Mouse (Mus musculus) thymus, postnatal 36 days (tissue): ENCODE results near the gene Rspo1.

ENCODE experiments used
- DNase-seq, 2 experiments: peaks; one replicate each; pipeline ENCODE4 v3.0.0; 2022; ENCODE audit warnings: mixed read lengths in 2 of 2

Gene Rspo1

DNA sequence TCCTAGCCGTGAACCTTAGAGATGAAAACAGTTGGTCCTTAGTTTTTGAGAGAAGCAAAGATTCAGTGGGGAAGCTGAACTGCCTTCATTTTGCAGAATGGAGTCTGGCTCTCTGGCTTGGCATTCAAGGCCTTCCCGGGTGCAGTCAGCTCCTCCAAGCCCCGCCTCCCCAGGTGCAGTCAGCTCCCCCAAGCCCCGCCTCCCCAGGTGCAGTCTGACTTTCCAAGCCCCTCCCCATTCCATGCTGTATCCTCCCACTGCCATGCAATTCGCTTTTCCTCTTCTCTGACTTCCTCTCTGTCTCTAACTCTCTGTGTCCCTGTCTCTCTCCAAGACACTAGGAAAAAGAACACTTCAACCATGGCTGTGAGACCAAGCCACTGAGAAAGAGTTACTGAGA lies 8.0 kb upstream of the Rspo1 start:
- DNase-seq: no peak

- DNase-seq: peak; percentile 24 to 27
Observed at GRCm38 (mm10) chr4:124983893-124984526, 2.2 kb upstream of the Rspo1 start.

DNA sequence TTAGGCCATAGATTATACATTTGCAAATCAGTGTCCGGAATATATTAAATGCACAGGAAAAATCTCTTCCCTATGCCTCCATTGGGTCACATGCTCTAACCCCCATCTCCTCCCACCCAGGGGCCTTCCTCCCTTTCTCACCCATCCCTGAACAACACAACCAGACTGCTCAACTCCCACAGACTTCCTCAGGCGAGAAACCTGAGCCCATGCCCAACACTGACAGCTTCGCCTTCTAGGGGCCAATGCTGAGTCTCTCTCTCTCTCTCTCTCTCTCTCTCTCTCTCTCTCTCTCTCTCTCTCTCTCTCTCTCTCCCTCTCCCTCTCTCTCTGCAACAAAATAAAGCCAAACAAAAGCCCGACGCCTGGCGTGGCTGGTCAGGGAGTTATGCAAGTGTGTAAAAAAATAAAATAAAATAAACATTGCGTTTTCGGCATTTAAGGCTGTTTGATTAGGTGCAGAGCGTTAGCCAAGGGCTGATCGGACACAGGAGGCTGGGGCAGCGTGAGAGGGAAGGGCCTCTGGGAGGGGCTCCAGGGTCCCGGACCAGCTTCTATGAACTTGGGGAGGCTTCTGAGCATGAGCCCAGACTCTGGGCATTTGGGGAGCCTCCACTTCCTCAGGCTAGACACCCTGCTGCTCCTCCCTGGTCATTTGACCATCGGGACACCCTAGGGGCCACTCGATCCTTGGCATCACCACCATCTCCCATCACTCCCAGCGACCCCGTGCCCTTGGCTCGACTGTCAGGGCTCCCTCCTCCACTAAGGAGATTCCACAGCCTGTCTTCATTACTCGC lies 1.2 kb upstream of the Rspo1 start:
- no peak for DNase-seq

DNA sequence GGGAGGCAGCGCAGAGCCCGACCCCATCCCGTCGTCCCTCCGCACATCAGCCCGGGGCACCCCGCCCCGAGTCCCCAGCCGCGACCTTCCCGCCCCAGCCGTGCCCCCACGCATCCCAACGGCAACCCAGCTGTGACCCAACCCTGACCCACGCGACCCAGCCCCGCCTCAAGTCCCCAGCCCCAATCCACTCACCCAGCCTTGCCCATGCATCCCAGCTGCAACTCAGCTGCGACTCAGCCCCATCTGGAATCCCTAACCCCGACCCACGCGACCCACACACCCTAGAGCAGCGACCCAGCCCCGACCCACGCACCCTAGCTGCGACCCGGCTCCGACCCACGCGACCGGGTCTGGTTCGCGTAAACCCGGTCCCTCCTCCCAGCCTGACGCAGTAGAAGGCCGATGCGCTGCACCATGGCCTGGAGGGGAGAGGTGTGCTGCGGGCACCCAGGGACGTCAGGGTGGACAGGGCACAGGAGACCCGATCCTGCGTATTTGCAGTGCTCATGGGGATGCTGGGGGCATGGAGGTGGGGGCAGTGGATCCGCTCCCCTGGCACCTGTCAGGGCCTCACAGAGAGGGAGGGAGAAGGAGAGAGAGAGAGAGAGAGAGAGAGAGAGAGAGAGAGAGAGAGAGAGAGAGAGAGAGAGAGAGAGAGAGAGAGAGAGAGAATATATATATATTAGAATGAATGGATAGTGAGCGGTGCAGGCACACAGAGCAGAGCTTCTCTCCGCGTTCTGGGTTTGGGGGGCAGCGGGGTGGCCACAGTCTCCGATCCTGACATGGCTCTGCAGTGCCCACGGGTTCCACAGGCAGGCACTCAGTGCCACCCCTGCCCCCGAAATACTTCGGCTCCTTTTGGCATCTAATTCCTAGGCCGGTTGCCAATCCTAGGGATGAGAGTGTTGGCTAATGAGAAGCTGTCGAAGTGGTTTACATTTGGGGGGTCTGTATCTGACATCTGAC lies 795 bp downstream of the Rspo1 start:
- DNase-seq: no peak

DNA sequence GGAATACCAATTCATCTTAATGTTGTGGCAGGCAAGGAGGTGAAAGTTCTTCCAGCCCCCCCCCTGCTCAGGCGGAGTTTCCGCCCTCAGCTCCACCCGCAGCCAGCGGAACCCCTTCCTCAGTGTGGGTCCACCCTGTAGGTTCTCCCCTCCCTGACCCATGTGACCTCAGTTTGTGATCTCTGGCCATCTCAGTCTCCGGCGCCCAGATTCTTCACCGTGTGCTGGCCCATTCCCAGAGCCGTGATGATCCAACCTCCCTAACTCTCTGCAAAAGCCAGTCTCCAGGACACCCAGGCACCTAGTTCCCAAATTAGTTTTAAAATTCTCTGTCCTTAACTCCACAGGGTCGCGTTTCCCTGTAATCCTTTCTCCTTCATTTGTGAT lies 1.5 kb downstream of the Rspo1 start:
- DNase-seq: no peak

- DNase-seq: no peak
Observed at GRCm38 (mm10) chr4:124988382-124988781, 2.2 kb downstream of the Rspo1 start.

DNA sequence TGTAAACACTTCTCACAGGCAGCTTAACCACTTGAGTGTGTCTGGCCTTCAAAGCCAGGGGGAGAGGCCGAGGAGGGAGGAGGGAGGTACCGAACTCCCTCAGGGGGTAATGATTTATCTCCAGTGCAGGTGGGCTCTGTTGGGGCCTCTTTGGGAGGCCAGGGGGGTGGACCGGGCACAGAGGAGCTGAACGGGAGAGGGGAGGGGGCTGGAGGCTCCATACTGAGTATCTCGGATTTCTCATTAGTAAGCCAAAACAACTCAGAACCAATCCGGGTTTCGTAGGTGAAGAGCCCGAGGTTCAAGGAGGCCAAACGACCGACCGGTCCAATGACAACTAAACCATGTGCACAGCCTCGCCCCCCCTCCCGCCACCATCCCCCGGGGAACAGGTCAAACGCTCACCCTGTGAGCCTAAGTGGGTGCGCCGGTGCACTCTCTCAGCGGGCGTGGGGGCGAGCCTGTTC lies 3.6 kb downstream of the Rspo1 start:
- DNase-seq: no peak

- DNase-seq: no peak
Observed at GRCm38 (mm10) chr4:124990325-124990724, 4.1 kb downstream of the Rspo1 start.

- DNase-seq: no peak
Observed at GRCm38 (mm10) chr4:124997479-124998147, 11.4 kb downstream of the Rspo1 start.

- no peak for DNase-seq
Observed at GRCm38 (mm10) chr4:124999548-124999947, 13.3 kb downstream of the Rspo1 start.

- DNase-seq: no peak
Observed at GRCm38 (mm10) chr4:125002978-125003377, 16.7 kb downstream of the Rspo1 start.

GRCm38 (mm10) chr4:125004886-125005285 lies 18.7 kb downstream of the Rspo1 start:
- peak; percentile 7 to 36 for DNase-seq

DNA sequence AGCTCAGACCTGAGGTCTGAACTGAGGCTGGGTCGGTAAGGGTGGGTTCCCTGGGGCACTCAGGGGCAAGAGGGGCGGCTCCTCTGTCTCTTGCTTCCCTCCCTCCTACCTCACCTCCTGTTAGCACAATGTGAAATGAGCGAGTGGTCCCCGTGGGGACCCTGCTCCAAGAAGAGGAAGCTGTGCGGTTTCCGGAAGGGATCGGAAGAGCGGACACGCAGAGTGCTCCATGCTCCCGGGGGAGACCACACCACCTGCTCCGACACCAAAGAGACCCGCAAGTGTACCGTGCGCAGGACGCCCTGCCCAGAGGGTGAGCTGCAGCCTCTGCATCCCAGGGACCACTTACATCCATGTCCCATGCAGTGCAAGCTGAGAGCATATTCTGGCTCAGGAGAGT lies 21.2 kb downstream of the Rspo1 start:
- no peak for DNase-seq

- no peak for DNase-seq
Observed at GRCm38 (mm10) chr4:125008220-125008619, 22.0 kb downstream of the Rspo1 start.

- DNase-seq: no peak
Observed at GRCm38 (mm10) chr4:125008712-125009111, 22.5 kb downstream of the Rspo1 start.

DNA sequence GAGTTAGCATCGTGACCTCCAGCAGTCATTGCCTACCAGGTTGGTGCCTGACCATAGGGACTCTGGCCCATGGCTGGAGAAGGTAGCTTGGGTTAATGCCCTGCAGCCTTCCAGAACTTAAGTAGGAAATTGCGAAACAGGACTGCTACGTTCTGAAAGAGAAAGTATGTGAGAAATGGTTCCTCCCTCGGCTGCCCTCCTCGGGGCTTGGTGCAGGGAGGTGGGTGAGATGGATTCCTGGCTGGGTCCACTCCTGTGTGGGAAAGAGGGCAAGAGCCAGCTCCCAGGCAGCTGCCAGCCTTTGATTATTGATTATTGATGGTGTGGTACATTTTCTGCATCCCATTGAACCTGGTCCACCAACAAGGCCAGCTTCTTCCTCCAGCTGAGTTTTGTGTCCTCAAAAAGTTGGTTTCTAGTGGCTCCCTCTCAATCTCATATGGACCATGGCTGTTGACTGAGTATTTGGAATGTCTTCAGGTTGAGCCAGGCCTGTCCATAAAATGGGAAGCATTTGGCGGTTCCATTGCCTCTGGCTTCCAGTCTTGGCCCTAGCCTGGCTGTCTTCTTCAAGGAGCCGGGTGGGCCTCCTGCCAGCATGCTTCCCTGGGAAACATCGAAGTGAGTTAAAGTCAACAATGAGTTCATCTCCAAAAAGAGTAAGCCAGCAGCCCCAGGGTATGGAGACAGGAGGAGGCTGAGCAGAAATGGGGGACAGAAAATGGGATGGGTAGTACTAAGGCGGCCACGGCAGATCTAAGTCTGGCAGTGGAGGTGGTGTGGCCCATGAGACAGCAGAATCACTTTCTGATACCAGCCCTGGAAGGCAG lies 29.8 kb downstream of the Rspo1 start, which contains the start of gene Gnl2:
TSS of gene Gnl2 (plus strand) at position 780 of the 830 bp plus-strand sequence.
- DNase-seq: no peak

- no peak for DNase-seq
Observed at GRCm38 (mm10) chr4:125017431-125017830, 31.2 kb downstream of the Rspo1 start.

DNA sequence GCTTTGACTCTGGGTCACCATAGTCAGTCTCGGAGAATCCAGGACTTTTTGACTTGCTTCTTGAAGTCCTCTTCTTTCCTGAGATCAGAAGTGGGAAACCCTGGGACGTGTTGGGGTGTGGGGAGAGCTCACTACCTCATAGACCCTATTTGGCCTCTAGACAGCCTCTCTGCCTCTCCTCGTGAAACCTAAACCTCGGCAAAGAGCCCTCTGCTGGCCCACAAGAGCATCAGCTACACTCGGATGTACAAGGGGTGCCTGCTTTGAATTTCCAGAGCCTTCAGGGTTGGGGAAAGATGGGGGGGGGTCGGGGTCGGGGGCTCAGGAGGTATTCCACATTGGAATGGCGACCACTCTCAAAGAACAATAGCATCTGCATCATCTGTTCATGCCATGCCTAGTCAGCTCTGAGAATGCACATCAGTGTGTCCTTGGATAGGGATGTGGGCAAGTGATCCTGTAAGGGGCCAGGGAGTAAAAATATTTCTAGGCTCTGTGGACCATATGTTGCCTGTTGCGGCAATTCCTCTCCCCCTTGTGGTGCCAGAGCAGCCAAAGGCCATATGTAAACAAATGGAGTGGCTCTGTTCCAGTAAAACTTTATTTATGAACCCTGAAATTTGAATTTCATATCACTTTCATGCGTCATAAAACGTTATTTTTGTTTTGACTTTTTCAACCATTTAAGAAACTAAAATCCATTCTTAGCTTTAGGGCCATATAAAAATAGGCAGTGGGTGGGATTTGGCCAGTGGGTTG lies 34.7 kb downstream of the Rspo1 start:
- no peak for DNase-seq

GRCm38 (mm10) chr4:125029891-125030614 lies 43.8 kb downstream of the Rspo1 start:
- DNase-seq: peak; percentile 84 to 88

GRCm38 (mm10) chr4:125034341-125034740 lies 48.1 kb downstream of the Rspo1 start:
- DNase-seq: no peak
